Mouse (Mus musculus): ENCODE results near the gene Pxylp1. TPM values are rescaled to one million over a fixed set of nuclear protein-coding genes. Genes with fewer than 3 reads are reported as not detected.

Pxylp1 gene
- polyA plus RNA-seq, 1 experiment: 0.04 TPM

- no peaks in the 10 kb centered on the region for H3K36me3 ChIP-seq (replicated peaks; ENCODE audit: low read length)
- H3K4me1 ChIP-seq: no peaks in the 10 kb centered on the region
- no peaks in the 10 kb centered on the region for H3K9me3 ChIP-seq
- TF ChIP-seq GATA1 (IDR thresholded peaks at IDR 0.05; ENCODE audit: borderline replicate concordance, low read length): no peak
- no peak for TF ChIP-seq FLI1 (IDR thresholded peaks at IDR 0.05; ENCODE audit: low read length)
- H3K4me3 ChIP-seq (replicated peaks): no peak overlapping the region
- H3K27me3 ChIP-seq (replicated peaks): peaks cover 38% of the 10 kb centered on the region
These were observed 10.6 kb downstream of the Pxylp1 start for GRCm38 (mm10) chr9:96881901-96882300.

GRCm38 (mm10) chr9:96879024-96879423, 13.4 kb downstream of the Pxylp1 start:
- no peak for TF ChIP-seq GATA1 (IDR thresholded peaks at IDR 0.05; ENCODE audit: borderline replicate concordance, low read length)
- TF ChIP-seq FLI1 (IDR thresholded peaks at IDR 0.05; ENCODE audit: low read length): no peak
- Histone ChIP-seq H3K36me3 (replicated peaks; ENCODE audit: low read length) (no peaks in the 10 kb centered on the region), H3K9me3 (no peaks in the 10 kb centered on the region), H3K27me3 (replicated peaks) (peaks cover 22% of the 10 kb centered on the region), H3K4me1 (no peaks in the 10 kb centered on the region), H3K4me3 (replicated peaks) (no peak overlapping the region)

GRCm38 (mm10) chr9:96878464-96878863, 14.0 kb downstream of the Pxylp1 start:
- no peak for TF ChIP-seq FLI1 (IDR thresholded peaks at IDR 0.05; ENCODE audit: low read length)
- H3K27me3 ChIP-seq (replicated peaks): peaks cover 18% of the 10 kb centered on the region
- no peak overlapping the region for H3K4me3 ChIP-seq (replicated peaks)
- H3K9me3 ChIP-seq: peaks cover 1% of the 10 kb centered on the region; the same call in 1 of the 2 replicates
- no peaks in the 10 kb centered on the region for H3K36me3 ChIP-seq (replicated peaks; ENCODE audit: low read length)
- H3K4me1 ChIP-seq: no peaks in the 10 kb centered on the region

GRCm38 (mm10) chr9:96875704-96876103, 16.8 kb downstream of the Pxylp1 start:
- H3K4me1 ChIP-seq: no peaks in the 10 kb centered on the region
- H3K4me3 ChIP-seq (replicated peaks): no peak overlapping the region
- peaks cover 15% of the 10 kb centered on the region for H3K27me3 ChIP-seq (replicated peaks)
- no peaks in the 10 kb centered on the region for H3K36me3 ChIP-seq (replicated peaks; ENCODE audit: low read length)
- no peak for TF ChIP-seq GATA1 (IDR thresholded peaks at IDR 0.05; ENCODE audit: borderline replicate concordance, low read length)
- no peak for TF ChIP-seq FLI1 (IDR thresholded peaks at IDR 0.05; ENCODE audit: low read length)
- peaks cover 9% of the 10 kb centered on the region for H3K9me3 ChIP-seq

- H3K4me1 ChIP-seq: no peaks in the 10 kb centered on the region
- TF ChIP-seq GATA1 (IDR thresholded peaks at IDR 0.05; ENCODE audit: borderline replicate concordance, low read length) (no peak), FLI1 (IDR thresholded peaks at IDR 0.05; ENCODE audit: low read length) (no peak)
- no peak overlapping the region for H3K4me3 ChIP-seq (replicated peaks)
These were observed 19.4 kb downstream of the Pxylp1 start for GRCm38 (mm10) chr9:96873082-96873481.

GRCm38 (mm10) chr9:96870104-96870503, 22.4 kb downstream of the Pxylp1 start:
- peaks cover 3% of the 10 kb centered on the region; the same call in 1 of the 2 replicates for H3K4me1 ChIP-seq
- TF ChIP-seq GATA1 (IDR thresholded peaks at IDR 0.05; ENCODE audit: borderline replicate concordance, low read length) (no peak), FLI1 (IDR thresholded peaks at IDR 0.05; ENCODE audit: low read length) (no peak)
- H3K36me3 ChIP-seq (replicated peaks; ENCODE audit: low read length): no peaks in the 10 kb centered on the region

More at GRCm38 (mm10) chr9:96873082-96873481, 19.4 kb downstream of the Pxylp1 start:
- H3K27me3 ChIP-seq (replicated peaks): peaks cover 7% of the 10 kb centered on the region
- no peaks in the 10 kb centered on the region for H3K36me3 ChIP-seq (replicated peaks; ENCODE audit: low read length)
- H3K9me3 ChIP-seq: peaks cover 9% of the 10 kb centered on the region

GRCm38 (mm10) chr9:96869542-96869941, 22.9 kb downstream of the Pxylp1 start:
- peaks cover 3% of the 10 kb centered on the region; the same call in 1 of the 2 replicates for H3K4me1 ChIP-seq
- no peak for TF ChIP-seq FLI1 (IDR thresholded peaks at IDR 0.05; ENCODE audit: low read length)
- TF ChIP-seq GATA1 (IDR thresholded peaks at IDR 0.05; ENCODE audit: borderline replicate concordance, low read length): no peak
- H3K27me3 ChIP-seq (replicated peaks): peaks cover 13% of the 10 kb centered on the region
- H3K9me3 ChIP-seq: peaks cover 9% of the 10 kb centered on the region
- no peak overlapping the region for H3K4me3 ChIP-seq (replicated peaks)
- no peaks in the 10 kb centered on the region for H3K36me3 ChIP-seq (replicated peaks; ENCODE audit: low read length)

More at GRCm38 (mm10) chr9:96870104-96870503, 22.4 kb downstream of the Pxylp1 start:
- Histone ChIP-seq H3K27me3 (replicated peaks) (peaks cover 13% of the 10 kb centered on the region), H3K4me3 (replicated peaks) (no peak overlapping the region), H3K9me3 (peaks cover 9% of the 10 kb centered on the region)

- Histone ChIP-seq H3K4me1 (peaks cover 3% of the 10 kb centered on the region; the same call in 1 of the 2 replicates), H3K27me3 (replicated peaks) (peaks cover 16% of the 10 kb centered on the region), H3K9me3 (peaks cover 9% of the 10 kb centered on the region), H3K4me3 (replicated peaks) (no peak overlapping the region), H3K36me3 (replicated peaks; ENCODE audit: low read length) (no peaks in the 10 kb centered on the region)
- no peak for TF ChIP-seq GATA1 (IDR thresholded peaks at IDR 0.05; ENCODE audit: borderline replicate concordance, low read length)
- TF ChIP-seq FLI1 (IDR thresholded peaks at IDR 0.05; ENCODE audit: low read length): no peak
These were observed 23.9 kb downstream of the Pxylp1 start for GRCm38 (mm10) chr9:96868546-96868945.

- peaks cover 21% of the 10 kb centered on the region for H3K27me3 ChIP-seq (replicated peaks)
- no peak overlapping the region for H3K4me3 ChIP-seq (replicated peaks)
- H3K36me3 ChIP-seq (replicated peaks; ENCODE audit: low read length): no peaks in the 10 kb centered on the region
- TF ChIP-seq GATA1 (IDR thresholded peaks at IDR 0.05; ENCODE audit: borderline replicate concordance, low read length) (no peak), FLI1 (IDR thresholded peaks at IDR 0.05; ENCODE audit: low read length) (no peak)
- H3K9me3 ChIP-seq: peaks cover 3% of the 10 kb centered on the region
- peaks cover 3% of the 10 kb centered on the region; the same call in 1 of the 2 replicates for H3K4me1 ChIP-seq
These were observed 25.3 kb downstream of the Pxylp1 start for GRCm38 (mm10) chr9:96867165-96867564.

GRCm38 (mm10) chr9:96866196-96866595, 26.3 kb downstream of the Pxylp1 start:
- Histone ChIP-seq H3K4me3 (replicated peaks) (no peak overlapping the region), H3K9me3 (peaks cover 3% of the 10 kb centered on the region), H3K4me1 (peaks cover 5% of the 10 kb centered on the region), H3K27me3 (replicated peaks) (peaks cover 23% of the 10 kb centered on the region), H3K36me3 (replicated peaks; ENCODE audit: low read length) (no peaks in the 10 kb centered on the region)
- no peak for TF ChIP-seq GATA1 (IDR thresholded peaks at IDR 0.05; ENCODE audit: borderline replicate concordance, low read length)
